ENCODE assay signal across 13 mouse cellular contexts in genomic region chr11:80923286-80923951, GRCm38 (mm10).
DNase-seq lines count a peak whose midpoint lies in the region; ATAC-seq and TF ChIP-seq lines count a peak whose summit lies in the region.
"Had no signal": no experiment of that assay in that cellular context is flagged by ENCODE, and none has a peak within 500 bp of the region (broad histone marks: within the 10 kb centered on the region; RNA-seq: fewer than 3 reads in every experiment).

No protein-coding gene starts in this region.

- no peaks in the 10 kb centered on the region for H3K4me1 ChIP-seq in midbrain, postnatal 0 days (ENCODE audit: insufficient read depth, low read length)
- no peaks in the 10 kb centered on the region for H3K4me1 ChIP-seq in midbrain, embryonic 15.5 days
- H3K4me1 ChIP-seq in forebrain, embryonic 13.5 days: no peaks in the 10 kb centered on the region

- no peak for ATAC-seq in midbrain, postnatal 0 days (ENCODE audit: low FRiP score)
- ATAC-seq in midbrain, embryonic 15.5 days (replicated peaks): no peak
- no peak for ATAC-seq in forebrain, embryonic 13.5 days
- ATAC-seq: forebrain, embryonic 16.5 days; liver, postnatal 0 days had no signal

- no peaks in the 10 kb centered on the region for H3K9me3 ChIP-seq in midbrain, postnatal 0 days (ENCODE audit: low read length)
- no peaks in the 10 kb centered on the region for H3K9me3 ChIP-seq in midbrain, embryonic 15.5 days
- no peaks in the 10 kb centered on the region for H3K9me3 ChIP-seq in forebrain, embryonic 13.5 days (replicated peaks)

- H3K4me3 ChIP-seq in midbrain, postnatal 0 days (ENCODE audit: low read depth, low read length): no peak overlapping the region
- H3K4me3 ChIP-seq in midbrain, embryonic 15.5 days: no peak overlapping the region
- H3K4me3 ChIP-seq in layer of hippocampus, adult 2 months: no peak overlapping the region
- H3K4me3 ChIP-seq in forebrain, embryonic 13.5 days: no peak overlapping the region

- no peaks in the 10 kb centered on the region for H3K27me3 ChIP-seq in midbrain, postnatal 0 days (ENCODE audit: insufficient read depth, low read length)
- H3K27me3 ChIP-seq in midbrain, embryonic 15.5 days (replicated peaks): no peaks in the 10 kb centered on the region
- no peaks in the 10 kb centered on the region for H3K27me3 ChIP-seq in forebrain, embryonic 13.5 days

- 74% methylated on average over 19 of the region's 19 CpGs for WGBS in midbrain, postnatal 0 days
- 74% methylated on average over 19 of the region's 19 CpGs for WGBS in midbrain, embryonic 15.5 days
- WGBS in forebrain, embryonic 13.5 days: 88% methylated on average over 19 of the region's 19 CpGs

- H3K9ac ChIP-seq in midbrain, postnatal 0 days (replicated peaks; ENCODE audit: low read length, poor library complexity, severe bottlenecking): no peak overlapping the region
- H3K9ac ChIP-seq in midbrain, embryonic 15.5 days: no peak overlapping the region
- no peak overlapping the region for H3K9ac ChIP-seq in forebrain, embryonic 13.5 days
- H3K9ac ChIP-seq: liver, postnatal 0 days had no signal

- peak; percentile 22 for DNase-seq in midbrain, postnatal 0 days (ENCODE audit: low spot score)
- peak; percentile 33 to 49 for DNase-seq in layer of hippocampus, adult 2 months (ENCODE audit: low spot score in 2 of 2)
- DNase-seq in left cerebral cortex, postnatal 36 days (ENCODE audit: low spot score in 2 of 2): peak; percentile 46 to 61
- no peak for DNase-seq in kidney, postnatal 10 days
- no peak for DNase-seq in retina, postnatal 1 day
- DNase-seq: cerebellum, postnatal 25 days; heart, adult 11 months; heart, postnatal 10 days; kidney, adult 9 months; liver, postnatal 0 days had no signal

- no peak for TF ChIP-seq CTCF in midbrain, postnatal 0 days (IDR thresholded peaks at IDR 0.05)
- TF ChIP-seq CTCF in layer of hippocampus, adult 2 months (conservative IDR thresholded peaks at IDR 0.05): no peak

- H3K4me2 ChIP-seq in midbrain, postnatal 0 days (ENCODE audit: low read depth, low read length, poor library complexity, severe bottlenecking): no peak overlapping the region
- no peak overlapping the region for H3K4me2 ChIP-seq in midbrain, embryonic 15.5 days
- no peak overlapping the region for H3K4me2 ChIP-seq in forebrain, embryonic 13.5 days

- intact Hi-C loops in left cerebral cortex, postnatal 36 days (cut with DNase I): no loop called here

- no peaks in the 10 kb centered on the region for H3K36me3 ChIP-seq in midbrain, postnatal 0 days (ENCODE audit: insufficient read depth, low read length)
- no peaks in the 10 kb centered on the region for H3K36me3 ChIP-seq in midbrain, embryonic 15.5 days (replicated peaks)
- no peaks in the 10 kb centered on the region for H3K36me3 ChIP-seq in forebrain, embryonic 13.5 days (ENCODE audit: poor library complexity, severe bottlenecking)

- H3K27ac ChIP-seq in midbrain, postnatal 0 days (ENCODE audit: low read depth, low read length): no peak overlapping the region
- no peak overlapping the region for H3K27ac ChIP-seq in midbrain, embryonic 15.5 days
- H3K27ac ChIP-seq in layer of hippocampus, adult 2 months: peak overlapping the region; percentile 72
- no peak overlapping the region for H3K27ac ChIP-seq in forebrain, embryonic 13.5 days

Comparison
In these comparisons a context has a peak if more than half of its experiments do, and no peak if none do; other contexts are left out.
1. DNase-seq: peak in midbrain, postnatal 0 days (single experiment), layer of hippocampus, adult 2 months (2 of 2) and left cerebral cortex, postnatal 36 days (2 of 2); none in kidney, postnatal 10 days (single experiment) and retina, postnatal 1 day (single experiment).